Mouse (Mus musculus): ENCODE measurements around the gene Il22ra1.

The Il22ra1 gene

GRCm38 (mm10) chr4:135733901-135734300 is 5.9 kb downstream of the Il22ra1 start:
- CTCF ChIA-PET = no interaction called here

DNA sequence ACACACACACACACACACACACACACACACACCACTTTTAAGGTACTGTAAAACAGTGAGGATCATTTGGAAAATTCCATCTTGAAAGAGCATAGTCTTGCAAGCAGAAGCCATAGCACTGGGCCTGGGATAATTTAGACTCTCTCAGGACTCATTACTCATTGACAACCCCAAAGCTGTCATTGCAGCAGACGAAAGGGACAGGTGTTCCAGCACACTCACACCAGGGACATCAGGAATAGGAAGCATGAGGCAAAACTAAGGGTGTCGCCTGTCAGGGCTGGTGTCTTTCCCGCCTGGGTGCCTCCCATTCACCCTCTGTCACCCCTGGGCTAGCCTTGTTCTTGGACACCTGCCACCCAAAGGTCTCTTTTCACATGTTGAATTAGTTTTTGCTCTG is 8.9 kb downstream of the Il22ra1 start:
- CTCF ChIA-PET = no interaction called here

GRCm38 (mm10) chr4:135738237-135738636 is 10.3 kb downstream of the Il22ra1 start:
- CTCF ChIA-PET = no interaction called here

DNA sequence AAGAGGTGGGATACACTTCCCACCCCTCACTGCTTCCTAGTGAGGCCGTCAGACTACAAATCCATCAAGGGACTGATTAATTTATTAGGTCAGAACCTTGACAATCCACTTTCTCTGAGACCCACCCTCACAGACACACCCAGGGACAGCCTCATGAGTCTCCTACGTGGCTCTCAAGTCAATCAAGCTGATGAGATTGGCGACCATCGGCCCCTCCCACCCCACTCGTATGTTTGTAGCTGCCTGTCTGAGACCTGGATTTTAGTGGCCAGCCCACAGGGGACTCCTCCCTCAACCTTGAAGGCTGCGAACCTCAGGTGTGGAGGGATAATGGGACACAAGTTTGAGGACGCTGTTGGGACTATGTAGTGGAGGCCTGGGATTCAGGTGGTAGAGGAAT is 11.2 kb downstream of the Il22ra1 start:
- CTCF ChIA-PET = no interaction called here

DNA sequence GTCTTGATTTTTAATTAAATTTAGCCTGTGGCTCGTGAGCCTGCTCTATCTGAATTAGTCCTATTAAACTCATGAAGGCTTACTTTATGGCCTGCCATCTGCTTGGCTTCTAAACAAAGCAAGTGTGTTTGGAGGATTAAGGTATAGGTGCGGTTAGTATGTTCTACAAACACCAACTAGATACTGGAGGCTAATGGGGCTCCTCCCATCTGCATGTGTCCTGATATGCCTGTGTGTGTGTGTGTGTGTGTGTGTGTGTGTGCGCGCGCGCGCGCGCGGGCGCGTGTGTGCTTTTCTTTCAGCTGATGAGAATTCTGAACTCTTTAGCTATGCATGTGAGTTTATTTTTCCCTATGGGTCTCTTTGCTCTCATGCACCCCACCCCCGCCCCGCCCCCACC is 11.7 kb downstream of the Il22ra1 start:
- CTCF ChIA-PET = no interaction called here

DNA sequence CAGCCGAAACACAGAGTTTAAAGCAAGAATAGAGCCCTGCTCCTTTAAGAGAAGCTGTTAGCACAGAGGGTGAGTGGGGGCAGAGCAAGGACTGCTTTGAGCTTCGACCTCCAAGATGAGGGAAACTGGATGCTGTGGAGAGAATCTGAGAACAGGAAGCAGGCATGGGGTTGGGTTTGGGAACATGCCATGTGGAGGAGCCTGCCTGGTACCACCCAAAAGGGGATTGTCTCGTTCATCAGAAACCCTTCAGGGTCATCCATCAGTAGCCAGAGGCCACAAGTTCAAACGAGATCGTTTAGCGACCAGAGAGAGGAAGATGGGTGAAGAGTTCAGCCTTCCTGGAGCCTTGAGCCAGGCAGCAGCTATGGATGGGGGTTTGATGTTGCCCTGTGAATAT is 15.5 kb downstream of the Il22ra1 start:
- CTCF ChIA-PET = no interaction called here

DNA sequence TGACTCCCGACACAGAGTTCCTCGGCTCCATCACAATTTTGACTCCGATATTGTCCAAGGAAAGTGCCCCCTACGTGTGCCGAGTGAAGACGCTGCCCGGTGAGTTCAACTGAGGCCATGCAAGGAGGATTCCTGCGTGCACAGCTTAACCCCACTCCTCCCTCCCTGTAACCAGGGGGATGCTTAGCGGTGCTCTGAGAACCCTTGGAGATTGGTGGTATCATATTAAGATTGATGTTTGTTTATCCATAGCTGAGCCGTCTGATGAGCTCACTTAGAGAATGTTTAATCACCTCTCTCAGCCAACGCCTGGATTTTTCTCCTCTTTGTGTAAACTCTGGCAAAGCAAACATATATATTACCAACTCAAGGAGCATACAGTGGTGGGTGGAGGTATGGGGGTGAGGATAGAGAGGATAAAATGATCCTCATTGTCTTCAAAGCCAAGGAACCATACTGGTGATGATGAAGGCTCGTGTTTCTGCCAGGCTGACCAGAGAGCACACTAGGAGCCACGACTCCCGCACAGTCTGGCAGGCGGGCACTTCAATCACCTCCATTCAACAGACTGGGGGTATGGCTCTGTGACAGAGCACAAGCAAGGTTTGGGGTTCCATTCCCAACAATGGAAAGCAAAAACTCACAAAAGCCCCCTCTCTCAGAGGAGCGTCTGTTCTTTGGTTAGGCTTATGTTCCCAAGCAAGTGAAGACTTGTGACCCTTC is 16.9 kb downstream of the Il22ra1 start:
- CTCF ChIA-PET = no interaction called here

GRCm38 (mm10) chr4:135745613-135746012 is 17.6 kb downstream of the Il22ra1 start:
- CTCF ChIA-PET = interaction anchor here (0.8 kb wide), 1 partner anchor 162 kb away, joined by 5 read pairs; no protein-coding TSS in a partner anchor

DNA sequence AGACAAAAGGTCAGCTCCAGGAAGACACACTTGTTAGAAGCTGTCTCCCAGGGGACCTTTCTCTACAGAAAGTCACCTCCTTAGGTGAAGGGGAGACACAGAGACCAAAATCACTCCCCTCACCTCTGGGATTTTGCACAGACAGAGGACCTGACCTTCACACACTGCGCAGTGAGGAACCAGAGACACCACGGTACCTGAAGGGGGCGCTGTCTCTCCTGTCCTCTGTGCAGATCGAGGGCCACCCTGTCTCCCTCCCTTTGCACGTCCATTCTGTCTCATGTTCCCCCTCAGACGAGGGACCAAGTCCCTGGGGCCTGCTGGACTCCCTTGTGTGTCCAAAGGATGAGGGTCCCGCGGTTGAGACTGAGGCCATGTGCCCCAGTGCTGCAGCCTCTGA is 22.9 kb downstream of the Il22ra1 start:
- CTCF ChIA-PET = no interaction called here

GRCm38 (mm10) chr4:135752106-135752778 is 24.3 kb downstream of the Il22ra1 start:
- CTCF ChIA-PET = no interaction called here

- CTCF ChIA-PET = no interaction called here
Measured at GRCm38 (mm10) chr4:135752779-135753164, 24.8 kb downstream of the Il22ra1 start.

- CTCF ChIA-PET = no interaction called here
Measured at GRCm38 (mm10) chr4:135758331-135758730, 30.4 kb downstream of the Il22ra1 start.

GRCm38 (mm10) chr4:135758825-135759224 is 30.9 kb downstream of the Il22ra1 start:
- CTCF ChIA-PET = no interaction called here

DNA sequence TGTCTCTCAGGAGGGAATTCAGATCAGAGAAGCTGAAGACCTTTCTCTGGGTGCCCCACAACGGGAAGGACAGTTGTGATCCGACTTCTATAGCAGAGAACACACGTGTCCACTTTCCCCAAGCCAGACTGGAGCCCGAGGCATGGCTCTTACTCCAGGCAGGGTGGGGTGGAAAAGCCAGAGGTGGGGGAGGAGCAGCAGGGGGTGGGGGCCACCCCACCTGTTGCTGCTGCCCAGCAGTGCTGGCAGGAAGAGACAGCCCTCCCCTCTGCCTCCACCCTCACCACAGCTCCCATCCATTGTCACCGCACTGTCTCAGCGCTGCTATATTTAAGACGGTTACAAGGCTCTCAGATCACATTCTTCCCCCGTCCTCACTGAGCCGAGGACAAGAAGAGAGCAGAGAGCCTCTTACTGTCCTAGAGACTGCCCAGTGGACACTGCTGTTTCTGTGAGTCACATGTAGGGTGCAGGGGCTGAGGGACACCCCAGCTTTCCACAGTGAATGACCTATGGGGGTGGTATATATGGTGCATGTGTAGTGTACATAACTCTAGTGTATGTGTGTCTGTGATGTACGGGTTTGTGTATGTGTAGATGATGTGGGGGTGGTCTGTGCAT is 31.5 kb downstream of the Il22ra1 start, which contains the start of gene Myom3:
Gene Myom3 (plus strand): TSS at position 360 of the 621 bp plus-strand sequence.
- CTCF ChIA-PET = no interaction called here

DNA sequence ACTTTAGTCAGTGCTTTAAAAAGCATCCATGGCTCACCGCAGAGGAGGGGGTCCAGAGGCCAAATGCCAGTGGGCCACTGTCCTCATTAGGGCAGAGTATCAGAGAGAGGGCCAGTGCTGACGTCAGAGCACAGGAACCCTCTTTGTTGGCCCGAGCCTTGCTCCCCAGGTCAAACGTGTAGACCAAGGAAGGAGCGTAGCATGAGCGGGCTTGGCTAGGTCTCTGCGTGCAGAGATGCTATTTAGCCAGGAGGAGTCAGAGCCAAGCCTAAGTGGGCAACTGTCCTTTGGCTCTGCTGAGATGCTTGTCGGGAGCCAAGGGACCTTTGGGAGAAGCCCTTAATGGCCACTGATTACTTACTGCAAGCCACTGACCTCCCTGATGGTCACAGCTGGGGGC is 33.1 kb downstream of the Il22ra1 start:
- CTCF ChIA-PET = no interaction called here

DNA sequence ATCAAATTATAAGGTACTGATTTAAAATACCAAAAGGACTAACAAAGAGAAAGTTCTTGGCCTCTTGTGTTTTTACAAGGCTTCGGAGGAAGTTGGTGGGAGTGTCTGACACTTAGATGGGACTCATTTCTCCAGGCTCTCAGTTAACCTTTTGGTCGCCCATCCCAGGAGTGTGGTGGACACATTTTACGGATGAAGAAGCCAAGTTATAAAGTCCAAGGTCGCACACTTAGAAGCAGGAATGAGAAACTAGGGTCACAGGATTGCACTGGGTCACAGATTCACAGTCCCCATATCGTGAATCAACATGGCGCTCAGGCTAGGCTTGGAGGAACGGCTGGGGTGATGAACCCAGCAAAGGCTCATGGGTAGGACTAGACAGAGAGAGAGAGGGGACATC is 33.6 kb downstream of the Il22ra1 start:
- CTCF ChIA-PET = no interaction called here

- CTCF ChIA-PET = interaction anchor here (0.6 kb wide), 1 partner anchor 49 kb away, joined by 6 read pairs; no protein-coding TSS in a partner anchor
Measured at GRCm38 (mm10) chr4:135762251-135762906, 34.4 kb downstream of the Il22ra1 start.

- CTCF ChIA-PET = no interaction called here
Measured at GRCm38 (mm10) chr4:135764700-135765099, 36.7 kb downstream of the Il22ra1 start.

DNA sequence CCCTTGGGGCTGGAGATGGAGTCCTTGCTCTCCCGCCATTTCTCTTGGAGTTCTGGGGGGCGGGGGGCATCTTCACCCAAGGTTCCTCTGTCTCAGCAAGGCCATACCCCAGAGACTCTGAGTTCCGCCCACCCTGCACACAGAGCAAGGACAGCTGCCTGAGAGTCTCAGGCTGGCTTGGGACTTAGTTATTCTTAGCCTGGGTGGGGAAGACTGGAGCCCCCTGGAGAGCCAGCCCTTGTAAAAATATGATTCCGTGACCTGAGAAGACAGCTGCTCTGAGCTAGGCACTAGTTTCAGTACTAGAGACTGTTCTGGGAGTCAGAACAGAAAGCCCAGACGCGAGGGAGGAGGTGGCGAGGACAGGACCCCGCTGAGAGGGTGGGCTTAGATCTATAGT is 37.7 kb downstream of the Il22ra1 start:
- CTCF ChIA-PET = no interaction called here

DNA sequence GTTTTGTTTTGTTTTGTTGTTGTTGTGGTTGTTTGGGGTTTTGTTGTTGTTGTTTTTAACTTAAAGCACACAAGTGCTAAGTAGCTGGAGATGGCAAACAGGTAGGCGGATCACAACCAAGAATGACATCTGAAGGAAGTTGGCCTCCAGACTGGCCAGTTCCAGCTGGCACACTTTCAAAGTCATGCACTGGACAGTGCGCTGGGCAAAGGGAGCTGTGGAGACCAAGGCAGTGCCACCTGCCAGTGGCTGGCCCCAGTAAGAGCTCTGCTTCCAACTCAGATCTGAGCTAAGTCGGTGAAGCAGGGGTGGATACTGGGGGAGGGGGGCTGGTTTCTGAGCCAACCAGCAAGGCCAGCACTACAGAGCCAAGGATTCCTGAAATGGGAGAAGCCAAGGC is 39.0 kb downstream of the Il22ra1 start:
- CTCF ChIA-PET = no interaction called here

DNA sequence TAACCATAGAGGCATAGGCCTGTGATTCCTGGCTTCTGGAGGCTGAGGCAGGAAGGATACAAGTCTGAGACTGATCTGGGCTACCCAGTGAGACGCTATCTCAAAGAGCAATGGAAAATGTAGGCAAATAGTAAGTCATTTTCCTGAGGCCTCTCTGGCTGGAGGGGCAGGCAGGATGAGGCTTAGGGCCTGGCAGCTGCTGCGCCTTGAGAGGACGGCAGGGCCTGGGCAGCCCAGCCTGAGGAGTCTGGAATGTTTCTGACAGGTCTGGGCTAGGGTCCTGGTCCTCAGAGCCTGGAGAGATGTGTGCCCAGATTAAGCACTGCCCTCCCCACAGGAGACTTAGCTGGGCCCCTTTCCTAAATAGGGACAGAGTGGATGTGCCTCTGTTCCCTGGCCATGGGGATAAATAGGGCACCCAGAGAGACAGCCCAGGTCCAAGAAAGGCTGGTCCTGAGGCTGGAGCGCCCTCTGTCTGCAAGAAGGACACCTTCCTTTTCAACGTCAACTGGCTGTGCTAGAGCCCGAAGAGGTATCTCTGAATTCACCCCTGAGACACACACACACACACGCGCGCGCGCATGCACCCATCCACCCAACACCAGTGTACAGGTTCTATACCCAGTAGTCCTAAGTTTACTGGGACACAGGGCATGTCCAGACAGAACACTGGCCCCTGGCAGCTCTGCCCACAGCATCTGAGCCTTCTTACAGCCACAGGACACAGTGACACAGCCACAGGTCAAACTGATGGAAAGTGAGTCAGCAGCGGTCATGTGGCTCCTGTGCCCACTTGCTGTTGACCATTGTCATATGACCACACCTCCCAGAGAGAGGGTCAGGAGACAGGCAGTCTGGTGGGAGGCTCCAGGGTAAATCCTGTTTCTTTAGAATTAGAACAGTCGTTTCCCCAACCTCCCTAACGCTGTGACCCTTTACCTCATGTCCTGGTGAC is 40.9 kb downstream of the Il22ra1 start:
- CTCF ChIA-PET = no interaction called here
